Mouse (Mus musculus): ENCODE results near the gene Naaladl1. TPM values are rescaled to one million over a fixed set of nuclear protein-coding genes. Genes with fewer than 3 reads are reported as not detected.
"Not testable (repeated sequence)": the region's sequence is repeated elsewhere in the genome, so short reads cannot be mapped to it uniquely, and the experiment has no call there.

Naaladl1 gene
- polyA plus RNA-seq, 1 experiment from 2014 or later: 0.46 TPM

DNA sequence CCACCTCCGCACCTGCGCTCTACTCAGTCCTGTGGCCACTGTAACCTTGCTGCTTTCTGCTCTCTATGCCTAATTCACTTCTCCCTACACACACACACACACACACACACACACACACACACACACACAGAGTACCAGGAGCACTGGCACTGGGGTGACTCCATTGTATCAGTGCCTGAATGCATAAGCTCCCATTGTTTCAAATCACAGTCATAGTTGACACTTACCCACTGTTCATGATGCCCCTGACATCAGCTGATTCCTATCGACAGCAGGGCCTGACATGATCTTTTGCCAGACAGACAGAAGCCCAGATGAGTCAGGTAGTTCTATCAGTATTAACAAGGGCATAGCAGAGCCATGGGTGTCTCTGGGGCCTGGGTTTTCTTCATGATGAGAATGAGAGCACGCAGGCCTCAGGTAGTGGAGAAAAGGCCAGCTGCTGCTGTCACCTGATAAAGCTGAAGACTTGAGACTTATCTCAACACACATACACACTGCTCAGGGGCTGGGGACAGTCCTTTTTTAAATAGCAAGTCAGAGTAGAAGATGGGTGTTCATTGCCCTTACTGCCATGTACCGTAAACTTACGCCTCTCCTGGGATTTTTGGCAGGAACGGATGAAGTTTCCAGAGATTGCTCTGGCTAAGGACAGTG, 26.7 kb downstream of the Naaladl1 start:
- H3K9ac ChIP-seq (replicated peaks): 0 out of 2 replicates have a peak overlapping the region, but pooled peaks have one; percentile 10
- peaks cover 33% of the 10 kb centered on the region for H3K4me1 ChIP-seq (ENCODE audit: insufficient read depth)
- no peaks in the 10 kb centered on the region for H3K27me3 ChIP-seq (ENCODE audit: insufficient read depth, low read length)
- 0 out of 2 replicates have a peak, but pooled peaks cover 9% of the 10 kb centered on the region for H3K36me3 ChIP-seq (replicated peaks; ENCODE audit: insufficient read depth, low read length)
- H3K27ac ChIP-seq (ENCODE audit: low read depth): peak overlapping the region; percentile 72
- peak; percentile 53 for ATAC-seq
- H3K4me3 ChIP-seq (ENCODE audit: low read depth, low read length): peak overlapping the region; percentile 20; the same call in 1 of the 2 replicates
- no peaks in the 10 kb centered on the region for H3K9me3 ChIP-seq (ENCODE audit: low read length)
- TF ChIP-seq EP300 (IDR thresholded peaks at IDR 0.05; ENCODE audit: low read depth) (peak; percentile 90), CTCF (IDR thresholded peaks at IDR 0.05; ENCODE audit: low read depth) (no peak)
- 55% methylated on average over 7 of the region's 7 CpGs for WGBS (ENCODE audit: insufficient replicate concordance)
- H3K4me2 ChIP-seq (ENCODE audit: low read depth, low read length): peak overlapping the region; percentile 60
- DNase-seq: peak; percentile 43

DNA sequence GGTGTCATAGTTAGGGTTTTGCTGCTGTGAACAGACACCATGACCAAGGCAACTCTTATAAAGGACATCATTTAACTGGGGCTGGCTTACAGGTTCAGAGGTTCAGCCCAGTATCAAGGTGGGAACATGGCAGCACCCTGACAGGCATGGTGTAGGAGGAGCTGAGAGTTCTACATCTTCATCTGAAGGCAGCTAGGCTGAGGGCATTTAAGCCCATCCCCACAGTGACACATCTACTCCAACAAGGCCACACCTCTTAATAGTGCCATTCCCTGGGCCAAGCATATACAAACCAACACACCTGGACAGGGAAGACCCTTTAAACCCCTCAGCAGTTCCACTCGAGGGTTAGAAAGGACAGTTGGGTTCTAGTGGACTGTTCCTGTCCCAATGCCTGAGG, 27.6 kb downstream of the Naaladl1 start:
- not testable (repeated sequence) for H3K27me3 ChIP-seq (ENCODE audit: insufficient read depth, low read length); H3K9me3 ChIP-seq (ENCODE audit: low read length); H3K36me3 ChIP-seq (replicated peaks; ENCODE audit: insufficient read depth, low read length); DNase-seq; H3K9ac ChIP-seq (replicated peaks)
- Histone ChIP-seq H3K27ac (ENCODE audit: low read depth) (peak overlapping the region; percentile 72), H3K4me1 (ENCODE audit: insufficient read depth) (peaks cover 33% of the 10 kb centered on the region), H3K4me2 (ENCODE audit: low read depth, low read length) (peak overlapping the region; percentile 60), H3K4me3 (ENCODE audit: low read depth, low read length) (peak overlapping the region; percentile 13; the same call in 1 of the 2 replicates)
- 57% methylated on average over 1 of the region's 1 CpGs for WGBS (ENCODE audit: insufficient replicate concordance)
- peak; percentile 46 for ATAC-seq

DNA sequence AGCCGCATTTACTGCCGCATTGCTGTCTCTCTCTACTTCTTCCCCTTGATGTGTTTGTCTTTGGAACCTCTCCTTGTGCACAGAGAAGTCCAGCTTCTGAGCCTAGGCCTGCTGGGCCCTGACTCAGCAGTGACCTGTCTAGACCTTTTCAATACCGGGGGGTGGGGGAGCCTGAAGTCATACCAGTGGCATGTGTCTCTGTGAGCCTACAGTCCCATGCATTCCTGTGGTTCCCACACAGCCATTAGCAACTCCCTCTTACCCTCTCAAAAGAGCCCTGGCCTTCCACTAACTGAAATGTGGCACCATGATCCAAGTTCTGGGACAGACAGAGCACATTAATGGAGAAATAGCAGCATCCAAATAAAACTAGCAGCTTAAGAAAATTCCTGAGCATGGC, 30.8 kb downstream of the Naaladl1 start:
- no peaks in the 10 kb centered on the region for H3K27me3 ChIP-seq (ENCODE audit: insufficient read depth, low read length)
- H3K36me3 ChIP-seq (replicated peaks; ENCODE audit: insufficient read depth, low read length): 0 out of 2 replicates have a peak, but pooled peaks cover 9% of the 10 kb centered on the region
- no peak overlapping the region for H3K9ac ChIP-seq (replicated peaks)
- no peak overlapping the region for H3K4me3 ChIP-seq (ENCODE audit: low read depth, low read length)
- 81% methylated on average over 3 of the region's 3 CpGs for WGBS (ENCODE audit: insufficient replicate concordance)
- no peaks in the 10 kb centered on the region for H3K9me3 ChIP-seq (ENCODE audit: low read length)
- no peak for ATAC-seq
- no peak overlapping the region for H3K27ac ChIP-seq (ENCODE audit: low read depth)
- H3K4me1 ChIP-seq (ENCODE audit: insufficient read depth): peaks cover 26% of the 10 kb centered on the region
- no peak overlapping the region for H3K4me2 ChIP-seq (ENCODE audit: low read depth, low read length)
- DNase-seq: no peak
- TF ChIP-seq EP300 (IDR thresholded peaks at IDR 0.05; ENCODE audit: low read depth) (no peak), CTCF (IDR thresholded peaks at IDR 0.05; ENCODE audit: low read depth) (no peak)

- Histone ChIP-seq H3K9ac (replicated peaks) (peak overlapping the region; percentile 75), H3K27ac (ENCODE audit: low read depth) (no peak overlapping the region), H3K4me1 (ENCODE audit: insufficient read depth) (peaks cover 8% of the 10 kb centered on the region), H3K4me3 (ENCODE audit: low read depth, low read length) (peak overlapping the region; percentile 57; the same call in 1 of the 2 replicates), H3K9me3 (ENCODE audit: low read length) (no peaks in the 10 kb centered on the region), H3K36me3 (replicated peaks; ENCODE audit: insufficient read depth, low read length) (0 out of 2 replicates have a peak, but pooled peaks cover 7% of the 10 kb centered on the region), H3K4me2 (ENCODE audit: low read depth, low read length) (peak overlapping the region; percentile 83), H3K27me3 (ENCODE audit: insufficient read depth, low read length) (no peaks in the 10 kb centered on the region)
- no peak for TF ChIP-seq EP300 (IDR thresholded peaks at IDR 0.05; ENCODE audit: low read depth)
- no peak for TF ChIP-seq CTCF (IDR thresholded peaks at IDR 0.05; ENCODE audit: low read depth)
- 92% methylated on average over 6 of the region's 6 CpGs for WGBS (ENCODE audit: insufficient replicate concordance)
- ATAC-seq (no peak), DNase-seq (no peak)
Measured at GRCm38 (mm10) chr19:6139701-6140100, 34.1 kb downstream of the Naaladl1 start.

GRCm38 (mm10) chr19:6140374-6140677, 34.7 kb downstream of the Naaladl1 start:
- no peaks in the 10 kb centered on the region for H3K27me3 ChIP-seq (ENCODE audit: insufficient read depth, low read length)
- WGBS (ENCODE audit: insufficient replicate concordance): 6% methylated on average over 16 of the region's 16 CpGs
- H3K4me1 ChIP-seq (ENCODE audit: insufficient read depth): peaks cover 8% of the 10 kb centered on the region
- no peak; the same call in 1 of the 2 replicates for ATAC-seq
- DNase-seq: no peak
- 0 out of 2 replicates have a peak, but pooled peaks cover 7% of the 10 kb centered on the region for H3K36me3 ChIP-seq (replicated peaks; ENCODE audit: insufficient read depth, low read length)
- peak overlapping the region; percentile 57 for H3K4me3 ChIP-seq (ENCODE audit: low read depth, low read length)
- H3K9ac ChIP-seq (replicated peaks): peak overlapping the region; percentile 75
- no peak for TF ChIP-seq EP300 (IDR thresholded peaks at IDR 0.05; ENCODE audit: low read depth)
- TF ChIP-seq CTCF (IDR thresholded peaks at IDR 0.05; ENCODE audit: low read depth): no peak
- no peaks in the 10 kb centered on the region for H3K9me3 ChIP-seq (ENCODE audit: low read length)
- peak overlapping the region; percentile 94 for H3K27ac ChIP-seq (ENCODE audit: low read depth)
- H3K4me2 ChIP-seq (ENCODE audit: low read depth, low read length): peak overlapping the region; percentile 83

DNA sequence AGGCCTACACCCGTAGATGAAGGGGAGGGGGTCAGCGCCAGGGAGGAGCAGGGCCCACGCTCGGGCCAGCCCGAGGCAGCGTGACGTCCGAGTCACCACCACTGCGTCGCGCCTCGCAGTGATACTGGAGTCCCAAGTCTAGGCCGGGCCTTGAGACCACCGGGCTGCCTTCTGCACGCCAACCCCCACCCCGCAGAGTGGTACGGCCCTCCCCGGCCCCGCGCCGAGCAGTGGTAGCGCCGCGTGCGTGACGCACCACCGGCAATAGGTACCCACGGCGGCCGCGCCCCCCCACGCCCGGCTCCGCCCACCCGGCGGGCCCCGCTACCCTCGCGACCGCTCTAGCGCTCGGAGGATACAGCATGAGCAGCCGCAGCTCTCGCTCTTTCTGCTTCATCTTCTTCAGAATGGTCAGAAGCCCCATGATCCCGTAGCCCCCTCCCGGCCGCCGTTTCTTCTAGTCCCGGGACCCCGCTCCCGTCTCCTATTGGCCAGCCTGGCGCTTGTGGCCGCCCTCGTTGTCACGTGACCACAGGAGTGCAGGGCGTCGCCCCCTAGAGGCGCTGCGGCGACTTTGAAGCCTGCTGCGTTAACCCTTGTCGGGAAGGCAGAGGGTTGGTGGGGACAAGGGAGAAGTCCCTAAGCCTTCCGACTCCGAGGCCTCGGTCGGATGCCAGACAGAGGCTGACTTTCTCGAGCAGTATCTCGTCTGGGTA, 35.3 kb downstream of the Naaladl1 start, which contains the start of gene Batf2:
TSS of gene Batf2 (plus strand) at position 306 of the 716 bp plus-strand sequence.
- 0 out of 2 replicates have a peak, but pooled peaks have one; percentile 74 for TF ChIP-seq EP300 (IDR thresholded peaks at IDR 0.05; ENCODE audit: low read depth)
- TF ChIP-seq CTCF (IDR thresholded peaks at IDR 0.05; ENCODE audit: low read depth): peak; percentile 91
- Histone ChIP-seq H3K36me3 (replicated peaks; ENCODE audit: insufficient read depth, low read length) (0 out of 2 replicates have a peak, but pooled peaks cover 4% of the 10 kb centered on the region), H3K27ac (ENCODE audit: low read depth) (peak within 1 kb of the TSS; percentile 94), H3K4me3 (ENCODE audit: low read depth, low read length) (peak within 1 kb of the TSS; percentile 57), H3K9ac (replicated peaks) (peak within 1 kb of the TSS; percentile 75), H3K27me3 (ENCODE audit: insufficient read depth, low read length) (no peaks in the 10 kb centered on the region), H3K4me2 (ENCODE audit: low read depth, low read length) (peak within 1 kb of the TSS; percentile 83), H3K4me1 (ENCODE audit: insufficient read depth) (peaks cover 8% of the 10 kb centered on the region), H3K9me3 (ENCODE audit: low read length) (no peaks in the 10 kb centered on the region)
- WGBS (ENCODE audit: insufficient replicate concordance): under 1% methylated on average over 47 of the region's 68 CpGs
- ATAC-seq (peak; percentile 94), DNase-seq (peak; percentile 94)
